Mouse (Mus musculus) heart, postnatal 0 days (tissue): Measurements from ENCODE around the gene Zfp248.

ENCODE experiments used
- CTCF ChIP-seq: IDR thresholded peaks from 2 replicates; pipeline ENCODE4 v1.5.1; 2016; ENCODE audit warnings: antibody characterized with exemption, control low read depth, low read depth
- EP300 ChIP-seq: IDR thresholded peaks from 2 replicates; pipeline ENCODE4 v1.6.1; 2016; ENCODE audit warnings: antibody characterized with exemption, low read depth

GRCm38 (mm10) chr6:118390746-118391145, 64.6 kb downstream of the Zfp248 start:
- TF ChIP-seq CTCF (no peak), EP300 (no peak)
